Mouse (Mus musculus): ENCODE results near the gene Akap12.

DNA sequence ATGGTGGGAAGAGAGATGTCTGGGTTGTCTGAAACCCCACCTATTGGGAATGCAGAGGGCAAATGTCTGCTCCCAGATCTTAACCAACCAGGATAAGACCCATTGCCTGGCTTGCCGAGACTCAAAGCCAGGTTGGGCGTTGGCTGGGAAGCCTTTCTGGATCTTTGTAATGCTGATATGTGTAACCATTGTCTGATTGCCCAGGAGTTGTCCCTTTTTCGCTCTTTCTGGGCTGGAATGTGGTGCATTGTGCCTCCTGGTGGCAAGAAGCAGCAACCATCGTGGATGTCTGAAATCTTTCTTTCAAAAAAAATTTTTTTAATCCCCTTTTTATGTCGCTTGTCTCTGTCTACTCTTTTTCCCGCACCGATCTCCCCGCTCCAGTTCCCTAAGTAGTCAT is 67.1 kb downstream of the Akap12 start:
- peak; percentile 72; the same call in 1 of the 2 replicates for TF ChIP-seq CTCF (IDR thresholded peaks at IDR 0.05; ENCODE audit: borderline replicate concordance, insufficient read depth, low read length)
- TF ChIP-seq POLR2A (IDR thresholded peaks at IDR 0.05; ENCODE audit: low read depth, low read length), result no peak

All from embryonic fibroblast, embryonic 13.5 days (primary cell).